Mouse (Mus musculus) urinary bladder, postnatal 25 days (tissue): ENCODE results near the gene Jkamp.
"Not testable (repeated sequence)": the region's sequence is repeated elsewhere in the genome, so short reads cannot be mapped to it uniquely, and the experiment has no call there.

Source experiments
- DNase-seq: peaks from one replicate; pipeline ENCODE4 v3.0.0; 2022; ENCODE audit warnings: low spot score

The Jkamp gene

DNA sequence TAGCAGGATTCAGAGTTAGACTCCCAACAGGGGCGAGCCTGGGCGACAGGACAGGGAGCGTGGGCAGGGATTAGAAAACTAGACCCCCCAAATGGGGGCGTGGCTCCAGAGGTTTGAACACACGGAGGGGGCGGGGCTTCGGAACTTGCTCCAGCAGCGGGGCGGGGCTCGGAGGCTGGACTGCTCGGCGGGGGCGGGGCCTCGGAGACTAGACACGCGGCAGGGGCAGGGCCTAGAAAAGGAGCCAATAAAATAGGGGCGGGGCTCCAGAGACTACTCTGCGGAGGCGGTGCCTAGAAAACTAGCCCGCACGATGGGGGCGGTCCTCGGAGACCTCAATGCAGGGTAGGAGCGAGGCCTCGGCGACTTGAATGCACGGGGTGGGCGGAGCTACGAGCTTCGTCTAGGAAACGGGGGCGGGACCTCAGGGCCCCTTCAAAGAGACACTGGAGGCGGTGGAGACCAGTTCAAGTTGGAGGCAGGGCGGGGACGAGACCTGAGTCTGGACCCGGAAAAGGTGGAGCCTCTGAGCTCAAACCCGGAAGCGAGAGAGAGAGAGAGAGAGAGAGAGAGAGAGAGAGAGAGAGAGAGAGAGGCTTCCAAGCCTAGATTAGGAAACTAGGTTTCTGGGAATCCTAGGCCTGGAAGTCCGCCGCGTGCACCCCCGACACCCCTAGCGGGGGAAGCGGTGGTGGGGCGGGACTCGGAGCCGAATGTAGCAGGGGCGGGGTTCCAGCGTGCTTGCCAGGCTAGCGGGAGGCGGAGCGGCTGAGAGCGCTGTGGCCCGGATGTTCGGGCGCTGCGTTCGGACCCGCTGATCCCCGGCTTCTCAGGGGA lies at the start of gene Jkamp, which contains the start of gene L3hypdh:
Gene Jkamp, plus strand, starts transcription at position 261 of the 837 bp plus-strand sequence.
Gene L3hypdh, minus strand, starts transcription at position 111 of the 837 bp plus-strand sequence.
- peak; percentile 99 for DNase-seq

DNA sequence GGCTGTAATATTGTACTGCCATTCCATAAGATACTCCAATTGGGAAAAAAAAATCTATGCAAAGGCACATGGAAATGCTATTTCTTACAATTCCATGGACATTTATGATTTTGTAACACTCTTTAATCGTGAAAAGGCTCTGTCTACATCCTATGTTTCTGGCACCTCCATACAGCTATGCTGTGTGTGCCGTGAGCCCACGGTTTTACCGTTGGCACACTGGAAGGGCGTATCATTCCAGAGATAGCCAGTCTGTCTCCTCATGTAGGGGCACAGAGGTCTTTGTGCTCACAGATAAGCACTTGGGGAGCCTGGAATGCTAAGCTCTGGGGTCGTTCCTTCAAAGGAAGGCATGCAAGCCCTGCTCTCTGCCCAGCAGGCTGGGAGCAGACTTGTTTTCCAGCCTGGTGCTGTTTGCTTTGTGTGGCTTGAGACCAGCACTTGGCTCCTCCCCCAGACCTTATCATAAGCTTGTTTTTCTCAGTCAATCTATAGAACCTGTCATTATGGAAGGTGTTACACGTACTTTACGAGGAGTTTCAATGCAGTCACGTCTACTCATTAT lies 49.2 kb upstream of the Jkamp start:
- DNase-seq: no peak

DNA sequence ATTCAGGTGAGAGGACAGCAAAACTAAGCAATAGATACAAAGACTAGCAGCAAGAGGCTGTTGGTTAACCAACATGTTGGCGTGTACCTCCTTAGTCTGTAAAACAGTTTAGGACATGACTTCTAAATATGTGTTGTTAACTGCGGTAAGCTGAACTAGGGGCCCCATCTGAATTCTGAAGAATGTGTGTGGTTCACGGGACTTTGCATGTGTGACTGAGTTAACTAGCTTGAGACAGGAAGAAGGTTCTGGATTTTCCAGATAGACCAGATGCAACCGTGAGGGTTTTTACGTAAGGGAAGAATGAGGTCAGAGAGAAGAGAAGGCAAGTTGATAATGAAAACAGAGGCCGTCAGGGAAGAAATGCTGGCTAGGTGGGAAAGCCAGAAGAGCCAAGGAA lies 48.3 kb upstream of the Jkamp start:
- DNase-seq: no peak

DNA sequence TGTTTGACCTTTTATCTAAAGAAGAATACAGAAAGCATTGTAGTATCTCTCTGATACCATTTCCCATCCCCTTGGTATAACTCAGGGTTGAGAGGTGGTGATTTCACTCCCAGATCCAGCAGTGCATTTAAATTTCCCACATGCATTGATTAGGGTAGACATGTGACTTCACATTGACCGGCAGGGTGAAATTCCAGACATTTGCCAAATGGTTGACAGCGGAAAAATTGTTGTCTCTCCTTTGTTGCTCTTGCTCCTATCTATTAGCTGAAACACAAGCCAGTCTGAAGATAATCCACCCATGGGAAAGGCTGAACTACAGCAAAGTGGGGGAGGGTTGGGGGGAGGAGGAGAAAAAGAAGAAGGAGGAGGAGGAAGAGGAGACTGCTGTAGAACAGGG lies 46.5 kb upstream of the Jkamp start:
- DNase-seq: no peak

DNA sequence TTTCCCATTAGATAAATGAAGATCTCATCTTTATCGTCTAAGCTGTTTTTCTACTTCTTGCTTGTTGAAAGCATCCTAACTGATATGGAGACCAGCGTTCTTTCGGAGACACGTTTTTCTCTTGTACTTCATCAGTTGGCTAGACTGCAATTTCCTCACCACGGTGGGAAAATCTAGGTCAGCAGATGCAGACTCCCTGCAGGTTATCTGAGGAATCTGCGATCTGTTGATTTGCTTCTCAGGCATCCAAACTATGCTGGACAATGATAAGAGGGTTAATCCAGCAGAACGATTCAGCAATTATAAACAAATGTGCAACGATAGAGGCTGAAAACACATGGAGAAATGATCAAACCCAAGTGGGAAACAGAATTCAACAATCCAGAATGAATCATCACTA lies 45.9 kb upstream of the Jkamp start:
- no peak for DNase-seq

DNA sequence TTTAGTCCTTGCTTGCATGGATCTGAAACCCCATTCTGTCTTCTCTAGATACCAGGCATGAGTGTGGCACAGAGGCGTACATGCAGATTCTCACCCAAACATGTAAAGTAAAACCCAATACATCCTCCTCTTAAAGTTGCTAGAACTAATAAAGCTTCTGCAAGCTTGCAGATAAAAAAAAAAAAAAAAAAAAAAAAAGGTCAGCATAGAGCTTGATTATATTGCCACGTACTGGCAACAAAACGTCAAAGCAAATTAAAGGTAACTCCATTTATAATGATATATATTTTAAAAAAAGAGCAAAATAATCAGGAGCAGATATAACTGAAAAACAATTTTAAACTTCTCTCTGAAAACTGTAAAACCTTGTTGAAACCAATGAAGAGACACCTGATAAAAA lies 44.2 kb upstream of the Jkamp start:
- no peak for DNase-seq

DNA sequence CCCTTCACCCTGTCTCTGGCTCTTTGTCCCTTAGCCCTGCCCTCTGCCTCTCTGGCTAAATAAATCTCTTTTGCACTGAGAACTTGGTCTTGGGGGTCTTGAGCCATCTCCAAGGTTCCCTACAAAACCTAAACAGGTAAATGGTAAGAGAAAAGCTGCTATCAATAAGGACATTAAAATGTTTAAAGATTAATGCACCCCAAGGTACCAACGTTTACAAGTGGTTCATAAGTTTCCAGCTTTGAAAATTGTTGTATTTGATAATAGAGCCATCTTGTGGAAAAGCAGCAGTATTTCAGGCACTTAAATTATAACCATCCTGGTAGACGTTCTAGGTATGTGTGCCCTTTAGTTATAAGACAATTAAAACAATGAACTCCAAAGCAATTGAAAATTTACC lies 37.9 kb upstream of the Jkamp start:
- no peak for DNase-seq

DNA sequence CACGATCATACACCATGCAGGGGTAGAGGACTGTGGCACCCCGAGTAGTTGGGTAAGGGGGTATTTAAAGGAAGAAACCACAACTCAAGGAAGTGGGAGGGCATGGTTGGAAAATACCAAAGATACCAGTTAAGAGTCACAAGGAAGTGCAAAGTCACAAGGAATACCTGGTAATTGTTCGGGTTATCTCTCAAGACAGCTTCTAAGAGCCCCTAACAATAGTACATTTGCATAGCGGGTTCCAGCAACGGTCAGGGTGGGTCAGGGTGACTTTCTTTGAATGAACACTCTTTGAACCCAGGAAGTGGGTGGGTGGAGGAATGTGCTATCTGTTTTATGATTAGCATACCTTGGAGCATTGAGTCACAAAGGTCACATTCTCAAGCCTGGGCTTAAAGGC lies 35.2 kb upstream of the Jkamp start:
- not testable (repeated sequence) for DNase-seq

DNA sequence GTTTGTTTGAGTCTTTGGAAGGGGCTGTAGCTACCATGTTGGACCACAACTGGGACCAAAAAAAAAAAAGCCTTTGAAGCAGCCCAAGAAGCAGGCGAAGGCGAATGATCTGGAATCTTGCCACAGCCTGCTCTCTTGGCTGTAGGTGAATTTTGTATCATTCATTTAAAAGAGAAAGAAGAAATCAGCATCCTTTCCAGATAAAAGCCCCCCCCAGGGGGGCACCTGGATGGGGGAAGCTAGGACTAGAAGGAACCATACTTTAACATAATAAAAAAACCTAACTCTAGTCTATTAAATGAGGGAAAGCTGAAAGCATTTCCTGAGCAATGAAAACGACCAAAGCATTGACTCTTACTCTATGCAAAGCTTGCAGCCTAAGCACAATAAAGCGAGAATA lies 34.6 kb upstream of the Jkamp start:
- no peak for DNase-seq

DNA sequence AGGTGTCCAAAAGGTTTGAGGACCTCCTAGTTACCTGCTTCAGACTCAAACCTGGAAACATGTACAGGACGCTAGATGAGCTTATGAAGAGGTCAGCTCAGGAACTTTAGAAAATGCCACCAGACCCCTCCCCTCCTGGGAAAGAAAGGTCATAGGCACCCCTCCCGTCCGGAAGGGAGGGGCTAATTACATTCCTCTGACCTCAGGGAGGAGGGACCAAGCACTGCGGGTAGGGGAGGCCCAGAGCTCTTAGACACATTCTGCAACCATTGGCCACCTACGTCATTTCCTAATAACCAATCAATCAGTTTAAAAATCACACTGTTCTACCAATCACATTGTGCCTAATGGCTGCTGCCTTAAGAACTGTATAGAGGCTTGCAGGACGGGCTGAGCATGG lies 32.8 kb upstream of the Jkamp start:
- no peak for DNase-seq

DNA sequence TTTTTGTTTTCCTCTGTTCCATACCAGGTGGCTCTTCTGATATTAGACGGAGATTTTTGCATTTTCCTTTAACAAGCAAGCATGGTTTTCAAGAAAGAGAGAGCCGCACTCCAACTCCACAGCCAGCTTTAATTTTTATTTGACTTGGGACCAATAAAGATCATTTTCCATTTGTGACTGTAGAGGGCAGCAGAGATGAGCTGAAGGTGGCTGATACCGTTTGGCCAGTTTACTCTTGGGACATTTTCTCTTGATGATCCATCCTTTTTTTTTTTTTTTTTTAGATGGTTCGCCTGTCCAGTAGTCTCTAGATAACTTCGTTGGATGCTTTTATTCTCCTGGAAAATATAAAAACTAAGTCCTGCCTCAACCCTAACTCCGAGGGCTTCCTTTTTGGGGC lies 32.1 kb upstream of the Jkamp start:
- no peak for DNase-seq

DNA sequence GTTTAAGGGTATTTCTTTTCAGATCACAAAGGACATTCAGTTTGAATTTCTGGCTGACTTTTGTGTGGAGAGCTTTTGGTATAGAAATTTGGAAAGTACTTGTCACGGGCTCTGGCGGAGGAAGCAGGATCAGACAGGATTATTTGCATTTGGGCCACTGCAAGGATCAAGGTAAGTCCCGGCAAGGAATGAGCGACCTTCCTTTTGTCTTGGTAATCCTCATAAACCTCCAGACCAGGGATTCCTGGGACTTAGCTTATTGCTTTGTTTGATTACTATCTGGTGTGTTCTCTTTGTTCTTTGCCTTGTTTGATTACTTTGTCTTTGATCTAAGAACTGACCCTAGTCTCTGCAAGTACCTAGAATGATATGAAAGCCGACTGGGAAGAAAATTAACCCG lies 31.5 kb upstream of the Jkamp start:
- no peak for DNase-seq

DNA sequence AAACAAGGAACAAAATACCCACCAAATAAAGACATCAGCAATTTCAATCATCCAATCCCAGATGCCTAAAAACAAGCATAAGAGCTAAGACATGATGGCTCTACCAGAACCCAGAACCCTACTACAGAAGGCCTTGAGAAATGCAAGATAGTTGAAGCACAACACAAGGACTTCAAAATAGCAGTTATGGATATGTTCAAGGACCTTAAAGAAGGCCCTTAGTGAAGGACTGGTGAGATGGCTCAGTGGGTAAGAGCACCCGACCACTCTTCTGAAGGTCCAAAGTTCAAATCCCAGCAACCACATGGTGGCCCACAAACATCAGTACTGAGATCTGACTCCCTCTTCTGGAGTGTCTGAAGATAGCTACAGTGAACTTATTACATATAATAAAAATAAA lies 27.6 kb upstream of the Jkamp start:
- DNase-seq: no peak

DNA sequence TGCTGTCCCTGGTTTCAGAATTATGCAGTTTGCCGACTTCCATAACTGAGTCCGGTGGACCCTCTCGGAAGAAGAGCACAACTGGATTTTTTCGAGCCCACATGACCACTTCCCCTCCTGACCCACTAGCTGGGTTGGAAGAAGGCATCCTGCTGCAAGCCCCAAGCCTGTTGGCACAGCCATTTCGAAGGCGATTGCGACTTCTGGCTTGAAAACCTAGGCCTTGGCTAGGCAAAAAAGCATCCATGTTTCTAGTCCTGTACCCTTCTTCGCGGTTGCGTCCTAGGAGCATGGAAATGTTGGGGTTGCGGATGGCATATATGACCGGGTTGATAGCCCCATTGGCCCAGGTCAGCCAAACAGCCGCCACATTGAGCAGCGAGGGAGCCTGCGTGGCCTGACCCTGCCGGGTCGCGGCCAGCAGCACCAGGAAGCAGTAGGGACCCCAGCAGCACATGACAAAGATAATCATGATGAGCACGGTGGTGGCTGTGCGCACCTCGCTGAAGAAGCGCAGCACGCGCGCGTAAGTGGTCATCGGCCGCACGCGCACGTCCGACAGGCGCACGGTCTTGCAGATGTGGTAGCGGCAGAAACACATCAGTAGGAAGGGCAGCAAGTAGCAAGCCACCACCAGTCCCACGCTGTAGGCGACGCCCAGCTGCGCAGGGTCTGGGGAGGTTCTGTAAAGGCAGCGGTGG lies 15.6 kb upstream of the Jkamp start:
- no peak for DNase-seq

DNA sequence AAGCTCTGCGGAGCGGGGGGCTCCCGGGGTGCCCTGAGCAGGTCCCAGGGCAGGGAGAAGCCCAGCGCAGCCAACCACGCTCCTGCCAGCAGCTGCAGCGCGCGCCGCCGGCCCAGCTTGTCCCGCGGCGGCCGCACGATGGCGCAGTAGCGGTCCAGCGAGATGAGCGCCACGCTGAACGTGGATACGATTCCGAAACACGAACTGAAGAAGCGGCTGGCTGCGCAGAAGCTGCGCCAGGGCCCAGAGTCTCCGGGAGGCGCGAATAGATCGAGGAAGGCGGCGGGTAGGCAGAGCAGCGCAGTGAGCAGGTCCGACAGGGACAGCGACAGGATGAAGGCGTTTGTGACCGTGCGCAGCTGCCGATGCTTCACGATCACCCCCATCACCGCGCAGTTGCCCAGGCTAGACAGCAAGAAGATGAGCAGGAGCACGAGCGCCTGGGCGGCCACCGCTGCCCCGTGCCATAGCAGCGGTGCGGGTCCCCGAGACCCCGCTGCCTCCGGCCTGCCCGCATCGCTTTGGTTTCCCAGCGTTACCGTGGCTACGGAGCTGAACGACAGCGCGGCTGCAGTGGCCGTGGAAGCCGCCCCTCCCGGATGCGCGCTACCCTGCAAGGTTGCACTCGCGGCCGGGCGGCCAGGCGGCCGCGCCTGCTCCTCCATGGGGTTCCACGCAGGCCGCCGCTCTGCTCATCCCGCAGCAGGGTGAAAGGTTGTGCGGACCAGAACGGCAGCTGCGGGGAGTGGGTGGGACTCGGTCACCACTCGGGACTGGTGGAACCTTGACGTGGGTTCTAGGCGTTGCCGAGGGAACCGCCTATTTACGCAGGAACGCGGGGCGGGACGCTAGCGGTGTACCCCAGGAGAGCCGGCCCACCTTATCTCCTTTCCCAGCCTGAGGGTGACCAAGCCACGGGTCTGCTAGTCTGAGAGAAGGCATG lies 14.8 kb upstream of the Jkamp start, which contains the start of gene Gpr135:
Gene Gpr135, minus strand, starts transcription at position 799 of the 943 bp plus-strand sequence.
- DNase-seq: peak; percentile 81

DNA sequence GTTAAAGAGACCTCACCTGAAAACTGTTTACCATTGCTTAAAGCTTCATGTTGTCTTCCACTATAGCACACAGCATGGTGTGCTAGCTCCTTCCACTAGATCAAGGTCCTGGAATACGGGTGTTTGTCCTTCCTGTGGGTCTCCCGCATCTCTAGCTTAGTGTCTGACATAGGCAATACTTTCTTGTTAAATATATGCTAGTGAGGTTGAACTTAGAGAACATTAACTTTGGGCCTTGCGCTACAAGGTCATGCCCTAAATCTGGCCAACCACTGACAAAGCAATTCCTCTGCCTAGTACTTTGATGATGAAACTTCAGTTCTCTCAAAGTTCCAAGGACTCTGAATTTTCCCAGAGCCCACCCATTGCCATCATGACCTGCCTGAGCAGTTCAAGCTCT lies 7.1 kb upstream of the Jkamp start:
- DNase-seq: no peak

DNA sequence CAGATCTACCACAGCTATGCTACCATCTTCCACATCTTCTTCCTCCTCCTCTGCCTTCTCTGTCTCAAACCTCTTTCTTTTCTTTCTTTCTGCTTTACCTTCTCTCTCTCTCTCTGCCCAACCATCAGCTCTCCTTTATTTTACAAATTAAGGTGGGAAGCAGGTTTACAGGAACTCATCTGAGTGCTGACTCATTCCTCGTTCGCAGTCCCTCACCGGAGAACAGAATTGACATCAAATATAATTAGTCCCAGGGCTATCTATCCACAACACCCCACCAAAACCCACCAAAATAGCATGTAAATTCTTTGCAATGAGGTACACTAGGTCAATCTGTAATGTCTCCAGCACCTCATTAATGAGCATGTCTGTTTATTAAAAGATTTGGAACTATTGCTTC lies 3.4 kb upstream of the Jkamp start:
- no peak for DNase-seq

DNA sequence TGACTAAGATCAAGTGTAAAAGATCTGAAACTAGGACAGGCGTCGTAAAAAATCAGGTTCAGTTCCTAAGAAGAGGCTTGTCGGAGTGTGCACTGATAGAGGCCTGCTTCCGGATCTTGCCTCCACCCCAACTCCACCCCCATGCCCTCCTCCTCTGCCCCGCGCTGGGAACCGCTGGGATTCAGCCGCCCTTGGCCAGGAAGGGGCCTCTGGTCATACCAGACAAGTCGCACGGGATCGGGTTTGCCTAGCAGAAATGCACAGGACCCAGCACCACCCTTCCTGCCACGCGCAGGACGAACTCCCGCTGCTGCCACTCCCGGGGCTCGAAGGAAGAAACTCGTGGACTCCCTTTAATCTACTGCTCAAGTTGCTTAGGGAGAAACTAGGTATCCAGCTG lies 3.0 kb upstream of the Jkamp start:
- peak; percentile 27 for DNase-seq

DNA sequence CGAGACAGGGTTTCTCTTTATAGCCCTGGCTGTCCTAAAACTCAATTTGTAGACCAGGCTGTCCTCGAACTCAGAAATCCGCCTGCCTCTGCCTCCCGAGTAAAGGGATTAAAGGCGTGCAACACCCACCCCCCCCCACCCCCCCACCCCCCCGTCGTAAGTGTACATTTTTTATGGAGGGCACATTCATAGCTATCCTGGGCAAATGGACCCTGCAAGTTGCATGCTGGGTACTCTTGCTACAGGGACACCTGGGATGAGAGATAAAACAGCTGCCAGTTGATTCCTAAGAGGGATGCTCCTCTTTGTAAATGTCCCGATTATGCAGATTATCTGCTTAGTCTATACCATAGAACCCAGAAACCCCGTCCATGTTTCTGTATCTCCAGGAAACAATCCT lies 2.1 kb upstream of the Jkamp start:
- DNase-seq: no peak

DNA sequence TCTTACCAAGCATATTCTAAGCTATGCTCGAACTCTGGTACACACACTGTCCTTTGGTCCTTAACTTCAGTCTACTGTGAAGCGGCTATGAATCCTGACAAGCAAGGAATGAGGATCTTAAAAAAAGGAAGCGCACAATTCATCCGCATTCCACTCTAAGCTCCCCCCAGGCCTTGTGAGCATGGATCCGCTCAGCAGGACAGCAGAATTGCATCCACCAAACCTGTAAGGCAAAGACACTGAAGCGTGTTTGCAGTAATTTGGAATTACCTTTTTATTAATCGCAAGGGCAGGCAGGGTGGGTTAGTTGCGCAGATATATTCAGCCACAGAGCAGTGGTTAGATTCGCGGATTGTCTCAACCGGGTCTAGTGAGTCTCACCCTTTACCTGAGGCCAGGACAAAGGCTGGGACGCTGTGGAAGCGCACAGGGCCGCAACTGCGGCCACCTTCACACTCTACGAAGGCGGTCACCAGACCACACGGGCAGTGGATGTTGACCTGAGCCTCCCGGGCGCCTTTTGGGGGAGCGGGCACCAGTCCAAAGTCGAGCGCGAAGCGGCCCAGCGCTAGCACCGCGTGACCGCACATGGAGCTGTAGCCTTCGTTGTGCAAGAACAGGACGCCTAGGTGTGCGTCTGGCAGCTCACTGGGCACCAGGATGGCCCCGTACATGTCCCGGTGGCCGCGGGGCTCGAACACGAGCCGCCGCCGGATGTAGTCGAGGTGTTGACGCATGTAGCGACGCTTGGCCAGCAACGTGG lies 947 bp upstream of the Jkamp start:
- peak; percentile 47 for DNase-seq

DNA sequence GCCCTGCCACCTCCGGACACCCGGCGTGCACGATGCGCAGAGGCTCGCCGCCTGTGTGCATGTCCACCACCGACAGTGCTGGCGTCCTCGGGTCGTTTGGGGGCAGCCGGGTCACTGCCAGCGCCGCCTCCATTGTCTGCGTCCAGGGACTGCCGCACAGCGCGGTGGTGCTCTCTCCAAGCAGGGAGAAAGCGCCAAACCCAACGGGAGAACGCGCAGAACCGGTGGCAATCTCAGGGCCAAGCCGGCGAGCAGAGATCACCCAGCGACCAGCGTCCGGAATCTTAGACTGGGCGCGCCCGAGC lies 413 bp upstream of the Jkamp start:
- no peak for DNase-seq
